Mouse (Mus musculus) G1E (cell line): ENCODE results near the gene Fam71e1.

Experiments
- CTCF ChIP-seq: IDR thresholded peaks from 2 replicates; pipeline ENCODE4 v1.5.1; 2012; ENCODE audit warnings: low read depth, low read length, inconsistent platforms, mixed read lengths
- GATA2 ChIP-seq: IDR thresholded peaks from 2 replicates; pipeline ENCODE4 v1.6.1; 2012; ENCODE audit warnings: low read depth, low read length, inconsistent platforms, borderline replicate concordance
- POLR2AphosphoS5 ChIP-seq: IDR thresholded peaks from 2 replicates; pipeline ENCODE4 v1.6.1; 2012; ENCODE audit warnings: low read depth, low read length, inconsistent platforms; ENCODE audit not compliant: insufficient replicate concordance
- TAL1 ChIP-seq: conservative IDR thresholded peaks from 2 replicates; pipeline ENCODE4 v1.6.1; 2012; ENCODE audit warnings: low read depth, low read length, inconsistent platforms, mixed read lengths

DNA sequence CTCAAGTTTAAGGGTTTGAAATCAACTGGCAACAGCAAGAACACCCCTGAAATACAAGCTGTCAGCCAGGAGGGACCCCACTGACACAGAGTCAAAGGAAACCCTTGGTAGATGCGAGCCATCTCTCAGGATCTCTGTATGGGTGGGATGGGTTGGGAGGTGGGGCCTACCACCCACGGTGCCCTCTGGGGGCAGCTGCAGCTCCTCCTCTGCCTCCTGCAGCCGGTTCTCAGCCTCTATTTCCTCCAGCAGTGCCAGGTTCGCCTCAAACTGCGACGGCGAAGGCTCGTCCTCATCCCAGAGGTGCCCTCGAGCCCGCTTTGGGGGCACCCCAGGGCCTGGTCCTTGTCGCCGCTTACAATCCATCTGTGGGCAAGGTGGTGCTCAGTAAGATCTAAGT is 46.7 kb downstream of the Fam71e1 start:
- TF ChIP-seq POLR2AphosphoS5 (no peak), CTCF (no peak), TAL1 (no peak), GATA2 (no peak)
